Mouse (Mus musculus) myocyte (in vitro differentiated cells): Measurements from ENCODE around the gene Hs3st5. TPM values are rescaled to one million over a fixed set of nuclear protein-coding genes. Genes with fewer than 3 reads are reported as not detected.

ENCODE experiments used
- H3K27me3 ChIP-seq: one replicate; pipeline ENCODE4 v1.6.1; 2011; ENCODE audit not compliant: control insufficient read depth, insufficient read depth, insufficient read length
- H3K36me3 ChIP-seq: one replicate; pipeline ENCODE4 v1.6.1; 2011; ENCODE audit not compliant: control insufficient read depth, insufficient read depth
- H3K4me2 ChIP-seq: one replicate; pipeline ENCODE4 v1.6.1; 2011; ENCODE audit warnings: low read depth, control low read depth
- H3K4me3 ChIP-seq: one replicate; pipeline ENCODE4 v1.5.1; 2011; ENCODE audit warnings: mild to moderate bottlenecking, control low read depth, moderate library complexity
- H3K79me2 ChIP-seq: one replicate; pipeline ENCODE4 v1.6.1; 2011; ENCODE audit not compliant: control insufficient read depth, insufficient read depth
- H3ac ChIP-seq: one replicate; pipeline ENCODE4 v1.6.1; 2011; ENCODE audit not compliant: control insufficient read depth, insufficient read length
- CEBPB ChIP-seq: IDR thresholded peaks from 2 replicates; pipeline ENCODE4 v1.6.1; 2011; ENCODE audit warnings: mild to moderate bottlenecking, moderate library complexity; ENCODE audit not compliant: poor library complexity, insufficient read depth, severe bottlenecking
- E2F4 ChIP-seq: IDR thresholded peaks from one replicate; pipeline ENCODE4 v1.6.1; 2011; ENCODE audit warnings: mild to moderate bottlenecking, control low read depth, moderate library complexity; ENCODE audit not compliant: insufficient read depth
- MAX ChIP-seq: IDR thresholded peaks from one replicate; pipeline ENCODE4 v1.6.1; 2011; ENCODE audit warnings: low read depth, mild to moderate bottlenecking, control low read depth
- MYOD1 ChIP-seq, 3 experiments: IDR thresholded peaks; one replicate each; pipeline ENCODE4 v1.6.1; 2011; ENCODE audit warnings: control low read depth in 2 of 3, low read depth in 2 of 3, mild to moderate bottlenecking in 2 of 3, moderate library complexity in 1 of 3; ENCODE audit not compliant: insufficient read length in 2 of 3, control insufficient read depth in 1 of 3
- MYOG ChIP-seq, 3 experiments: IDR thresholded peaks; one replicate each; pipeline ENCODE4 v1.6.1; 2011; ENCODE audit warnings: control low read depth in 2 of 3, low read depth in 2 of 3, mild to moderate bottlenecking in 2 of 3; ENCODE audit not compliant: insufficient read length in 2 of 3, control insufficient read depth in 1 of 3, insufficient read depth in 1 of 3
- POLR2A ChIP-seq: IDR thresholded peaks from one replicate; pipeline ENCODE4 v1.6.1; 2011; ENCODE audit warnings: low read depth, mild to moderate bottlenecking, control low read depth, moderate library complexity; ENCODE audit not compliant: insufficient read length
- POLR2AphosphoS2 ChIP-seq: IDR thresholded peaks from one replicate; pipeline ENCODE4 v1.6.1; 2011; ENCODE audit warnings: low read depth, control low read depth; ENCODE audit not compliant: insufficient read length
- REST ChIP-seq: IDR thresholded peaks from one replicate; pipeline ENCODE4 v1.6.1; 2011; ENCODE audit warnings: mild to moderate bottlenecking, control low read depth, moderate library complexity; ENCODE audit not compliant: insufficient read depth, insufficient read length
- SRF ChIP-seq: IDR thresholded peaks from one replicate; pipeline ENCODE4 v1.6.1; 2011; ENCODE audit warnings: low read depth; ENCODE audit not compliant: control insufficient read depth, insufficient read length
- TCF12 ChIP-seq: IDR thresholded peaks from one replicate; pipeline ENCODE4 v1.6.1; 2011; ENCODE audit warnings: mild to moderate bottlenecking, control low read depth; ENCODE audit not compliant: poor library complexity, insufficient read depth, severe bottlenecking
- TCF3 ChIP-seq: IDR thresholded peaks from one replicate; pipeline ENCODE4 v1.6.1; 2011; ENCODE audit warnings: low read depth, control low read depth; ENCODE audit not compliant: insufficient read length
- USF1 ChIP-seq: IDR thresholded peaks from one replicate; pipeline ENCODE4 v1.6.1; 2011; ENCODE audit warnings: low read depth, mild to moderate bottlenecking, control low read depth, moderate library complexity
- polyA plus RNA-seq: library from polyadenylated mRNA; unstranded; fragments of >200 nt; fragmentation: generic; extraction: Trizol; gene quantifications from one replicate; pipeline ENCODE4 v1.2.1, GENCODE M21; 2012; ENCODE audit warnings: missing spikeins

Gene Hs3st5
- polyA plus RNA-seq, 1 experiment, result 0.31 TPM

GRCm38 (mm10) chr10:36781641-36782040 lies 275.0 kb downstream of the Hs3st5 start:
- Histone ChIP-seq H3K27me3 (no peaks in the 10 kb centered on the region), H3K79me2 (no peaks in the 10 kb centered on the region), H3K36me3 (no peaks in the 10 kb centered on the region), H3K4me2 (no peak overlapping the region), H3K4me3 (no peak overlapping the region), H3ac (no peak overlapping the region)
- no peak for TF ChIP-seq E2F4

- Histone ChIP-seq H3K4me3 (no peak overlapping the region), H3K79me2 (no peaks in the 10 kb centered on the region), H3K36me3 (no peaks in the 10 kb centered on the region), H3ac (no peak overlapping the region), H3K4me2 (no peak overlapping the region), H3K27me3 (no peaks in the 10 kb centered on the region)
- TF ChIP-seq POLR2AphosphoS2, result no peak
- TF ChIP-seq E2F4, result no peak
- no peak for TF ChIP-seq MYOG (IDR thresholded peaks at IDR 0.05; ENCODE audit: control insufficient read depth in 1 of 3, insufficient read depth in 1 of 3, insufficient read length in 2 of 3, low read depth in 2 of 3)
- TF ChIP-seq USF1, result no peak
- no peak for TF ChIP-seq POLR2A
- no peak for TF ChIP-seq REST
- no peak for TF ChIP-seq TCF3
- no peak for TF ChIP-seq MAX
- TF ChIP-seq TCF12, result no peak
- no peak for TF ChIP-seq MYOD1 (IDR thresholded peaks at IDR 0.05; ENCODE audit: control insufficient read depth in 1 of 3, insufficient read length in 2 of 3, low read depth in 2 of 3)
- TF ChIP-seq SRF, result no peak
These were observed 280.4 kb downstream of the Hs3st5 start for GRCm38 (mm10) chr10:36786970-36787369.

- no peak for TF ChIP-seq SRF
- TF ChIP-seq E2F4, result no peak
- H3K79me2 ChIP-seq, result no peaks in the 10 kb centered on the region
These were observed 285.2 kb downstream of the Hs3st5 start for GRCm38 (mm10) chr10:36791771-36792170.

GRCm38 (mm10) chr10:36795311-36795710 lies 288.7 kb downstream of the Hs3st5 start:
- H3K27me3 ChIP-seq, result no peaks in the 10 kb centered on the region
- TF ChIP-seq SRF (no peak), POLR2A (no peak), E2F4 (no peak), MAX (no peak), POLR2AphosphoS2 (no peak), USF1 (no peak), TCF12 (no peak), MYOD1 (IDR thresholded peaks at IDR 0.05; ENCODE audit: control insufficient read depth in 1 of 3, insufficient read length in 2 of 3, low read depth in 2 of 3) (no peak), REST (no peak), MYOG (IDR thresholded peaks at IDR 0.05; ENCODE audit: control insufficient read depth in 1 of 3, insufficient read depth in 1 of 3, insufficient read length in 2 of 3, low read depth in 2 of 3) (no peak), CEBPB (no peak), TCF3 (no peak)
- no peak overlapping the region for H3K4me2 ChIP-seq
- H3K79me2 ChIP-seq, result no peaks in the 10 kb centered on the region
- no peak overlapping the region for H3ac ChIP-seq
- H3K4me3 ChIP-seq, result no peak overlapping the region
- H3K36me3 ChIP-seq, result no peaks in the 10 kb centered on the region

More at GRCm38 (mm10) chr10:36791771-36792170, 285.2 kb downstream of the Hs3st5 start:
- Histone ChIP-seq H3K4me2 (no peak overlapping the region), H3K27me3 (no peaks in the 10 kb centered on the region), H3K36me3 (no peaks in the 10 kb centered on the region), H3K4me3 (no peak overlapping the region), H3ac (no peak overlapping the region)

GRCm38 (mm10) chr10:36800925-36801482 lies 294.4 kb downstream of the Hs3st5 start:
- Histone ChIP-seq H3K4me3 (no peak overlapping the region), H3K36me3 (no peaks in the 10 kb centered on the region), H3K4me2 (no peak overlapping the region), H3K27me3 (no peaks in the 10 kb centered on the region), H3K79me2 (no peaks in the 10 kb centered on the region), H3ac (no peak overlapping the region)
- TF ChIP-seq TCF3, result no peak
- TF ChIP-seq MAX, result no peak
- no peak for TF ChIP-seq CEBPB
- no peak for TF ChIP-seq USF1
- TF ChIP-seq REST, result no peak

- H3K27me3 ChIP-seq, result no peaks in the 10 kb centered on the region
- no peaks in the 10 kb centered on the region for H3K36me3 ChIP-seq
- no peak overlapping the region for H3ac ChIP-seq
- H3K79me2 ChIP-seq, result no peaks in the 10 kb centered on the region
- no peak overlapping the region for H3K4me3 ChIP-seq
- no peak overlapping the region for H3K4me2 ChIP-seq
- no peak for TF ChIP-seq MYOD1 (IDR thresholded peaks at IDR 0.05; ENCODE audit: control insufficient read depth in 1 of 3, insufficient read length in 2 of 3, low read depth in 2 of 3)
- no peak for TF ChIP-seq CEBPB
- TF ChIP-seq MAX, result no peak
- TF ChIP-seq POLR2AphosphoS2, result no peak
- no peak for TF ChIP-seq REST
- TF ChIP-seq USF1, result no peak
- no peak for TF ChIP-seq TCF3
- no peak for TF ChIP-seq E2F4
- no peak for TF ChIP-seq MYOG (IDR thresholded peaks at IDR 0.05; ENCODE audit: control insufficient read depth in 1 of 3, insufficient read depth in 1 of 3, insufficient read length in 2 of 3, low read depth in 2 of 3)
- TF ChIP-seq SRF, result no peak
These were observed 297.1 kb downstream of the Hs3st5 start for GRCm38 (mm10) chr10:36803705-36804104.
